Mouse (Mus musculus): ENCODE results near the gene Galc. TPM values are rescaled to one million over a fixed set of nuclear protein-coding genes. Genes with fewer than 3 reads are reported as not detected.

Gene Galc
- total and polyA plus RNA-seq, 2 experiments, result 3.5 to 4.5 TPM

GRCm38 (mm10) chr12:98280530-98280929 lies 21.3 kb upstream of the Galc start:
- no peak for TF ChIP-seq POLR2A (IDR thresholded peaks at IDR 0.05; ENCODE audit: extremely low read depth, insufficient read depth, low read length)
- TF ChIP-seq CTCF (IDR thresholded peaks at IDR 0.05; ENCODE audit: low read depth, low read length), result peak; percentile 61
- Histone ChIP-seq H3K9ac (ENCODE audit: low read depth, low read length) (no peak overlapping the region), H3K4me3 (ENCODE audit: insufficient read depth, low read depth, low read length) (no peak overlapping the region), H3K4me1 (ENCODE audit: control insufficient read depth, insufficient read depth, low read length) (no peaks in the 10 kb centered on the region), H3K27me3 (ENCODE audit: control insufficient read depth, insufficient read depth, low read length) (no peaks in the 10 kb centered on the region; the same call in 1 of the 2 replicates), H3K27ac (replicated peaks; ENCODE audit: insufficient read depth, low read depth, low read length) (no peak overlapping the region), H3K36me3 (ENCODE audit: control insufficient read depth, insufficient read depth, low read length) (no peaks in the 10 kb centered on the region), H3K79me2 (ENCODE audit: control insufficient read depth, insufficient read depth, low read length) (no peaks in the 10 kb centered on the region)
- 29% methylated on average over 5 of the region's 5 CpGs for WGBS
- peak; percentile 36 for DNase-seq (ENCODE audit: extremely low read depth, low read depth, low spot score)

DNA sequence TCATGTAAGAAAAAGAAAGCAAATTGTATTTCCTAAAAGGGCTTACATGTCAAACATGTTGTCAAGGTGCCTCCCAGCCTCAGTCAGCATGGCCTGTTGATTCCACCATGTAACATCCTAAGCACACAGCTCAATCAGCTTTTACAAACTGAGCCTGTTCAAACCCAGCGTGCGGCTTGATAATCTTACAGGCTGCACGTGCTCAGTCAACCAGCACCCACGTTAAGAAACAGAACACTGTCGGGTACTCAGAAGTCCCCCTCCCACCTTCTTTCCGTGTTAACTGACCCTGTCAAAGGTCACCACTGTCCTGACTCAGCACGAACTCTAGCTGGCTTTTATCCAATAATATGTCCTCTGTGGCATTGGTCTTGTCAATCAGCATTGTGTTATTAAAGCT lies 13.2 kb upstream of the Galc start:
- no peak for TF ChIP-seq POLR2A (IDR thresholded peaks at IDR 0.05; ENCODE audit: extremely low read depth, insufficient read depth, low read length)
- no peak for TF ChIP-seq CTCF (IDR thresholded peaks at IDR 0.05; ENCODE audit: low read depth, low read length)
- H3K9ac ChIP-seq (ENCODE audit: low read depth, low read length), result no peak overlapping the region
- no peaks in the 10 kb centered on the region for H3K27me3 ChIP-seq (ENCODE audit: control insufficient read depth, insufficient read depth, low read length)
- DNase-seq (ENCODE audit: extremely low read depth, low read depth, low spot score), result no peak
- no peaks in the 10 kb centered on the region for H3K4me1 ChIP-seq (ENCODE audit: control insufficient read depth, insufficient read depth, low read length)
- 60% methylated on average over 7 of the region's 7 CpGs for WGBS
- H3K36me3 ChIP-seq (ENCODE audit: control insufficient read depth, insufficient read depth, low read length), result no peaks in the 10 kb centered on the region
- H3K27ac ChIP-seq (replicated peaks; ENCODE audit: insufficient read depth, low read depth, low read length), result no peak overlapping the region
- H3K79me2 ChIP-seq (ENCODE audit: control insufficient read depth, insufficient read depth, low read length), result no peaks in the 10 kb centered on the region
- H3K4me3 ChIP-seq (ENCODE audit: insufficient read depth, low read depth, low read length), result no peak overlapping the region

DNA sequence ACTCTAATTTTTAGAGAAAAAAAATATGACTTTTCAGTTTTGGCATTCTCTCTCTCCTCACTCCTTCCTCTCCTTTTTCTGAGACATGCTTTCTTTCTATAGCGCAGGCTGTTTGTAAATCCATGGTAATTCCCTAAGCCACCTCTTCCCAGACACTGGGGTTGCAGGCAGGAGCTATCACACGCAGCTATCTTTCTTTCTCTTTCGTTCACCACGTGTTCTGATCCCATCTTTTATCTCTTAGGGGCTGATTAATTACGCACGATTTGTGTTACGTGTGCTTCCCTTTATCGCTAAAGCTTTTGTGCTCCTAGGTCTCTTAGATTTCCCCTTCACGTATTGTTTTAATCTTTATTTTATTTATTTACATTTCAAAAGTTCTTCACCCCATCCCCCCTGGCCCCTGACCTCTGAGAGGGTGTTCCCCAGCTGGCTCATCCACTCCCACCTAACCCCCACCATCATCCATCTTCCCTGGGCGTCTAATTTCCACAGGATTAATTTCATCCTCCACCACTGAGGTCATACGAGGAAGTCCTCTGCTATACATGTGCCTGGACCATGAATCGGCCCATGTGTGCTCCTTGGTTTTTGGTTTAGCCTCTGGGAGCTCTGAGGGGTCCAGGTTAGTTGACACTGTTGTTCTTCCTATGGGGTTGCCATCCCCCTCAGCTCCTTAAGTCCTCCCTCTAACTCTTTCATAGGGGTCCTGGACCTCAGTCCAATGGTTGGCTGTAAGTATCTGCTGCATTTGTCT lies 11.7 kb upstream of the Galc start:
- H3K4me1 ChIP-seq (ENCODE audit: control insufficient read depth, insufficient read depth, low read length), result no peaks in the 10 kb centered on the region
- no peaks in the 10 kb centered on the region for H3K79me2 ChIP-seq (ENCODE audit: control insufficient read depth, insufficient read depth, low read length)
- TF ChIP-seq CTCF (IDR thresholded peaks at IDR 0.05; ENCODE audit: low read depth, low read length), result no peak
- TF ChIP-seq POLR2A (IDR thresholded peaks at IDR 0.05; ENCODE audit: extremely low read depth, insufficient read depth, low read length), result no peak
- no peak overlapping the region for H3K4me3 ChIP-seq (ENCODE audit: insufficient read depth, low read depth, low read length)
- H3K27ac ChIP-seq (replicated peaks; ENCODE audit: insufficient read depth, low read depth, low read length), result no peak overlapping the region
- no peak overlapping the region for H3K9ac ChIP-seq (ENCODE audit: low read depth, low read length)
- WGBS, result 62% methylated on average over 12 of the region's 12 CpGs
- no peaks in the 10 kb centered on the region for H3K27me3 ChIP-seq (ENCODE audit: control insufficient read depth, insufficient read depth, low read length)
- no peak for DNase-seq (ENCODE audit: extremely low read depth, low read depth, low spot score)
- H3K36me3 ChIP-seq (ENCODE audit: control insufficient read depth, insufficient read depth, low read length), result no peaks in the 10 kb centered on the region

DNA sequence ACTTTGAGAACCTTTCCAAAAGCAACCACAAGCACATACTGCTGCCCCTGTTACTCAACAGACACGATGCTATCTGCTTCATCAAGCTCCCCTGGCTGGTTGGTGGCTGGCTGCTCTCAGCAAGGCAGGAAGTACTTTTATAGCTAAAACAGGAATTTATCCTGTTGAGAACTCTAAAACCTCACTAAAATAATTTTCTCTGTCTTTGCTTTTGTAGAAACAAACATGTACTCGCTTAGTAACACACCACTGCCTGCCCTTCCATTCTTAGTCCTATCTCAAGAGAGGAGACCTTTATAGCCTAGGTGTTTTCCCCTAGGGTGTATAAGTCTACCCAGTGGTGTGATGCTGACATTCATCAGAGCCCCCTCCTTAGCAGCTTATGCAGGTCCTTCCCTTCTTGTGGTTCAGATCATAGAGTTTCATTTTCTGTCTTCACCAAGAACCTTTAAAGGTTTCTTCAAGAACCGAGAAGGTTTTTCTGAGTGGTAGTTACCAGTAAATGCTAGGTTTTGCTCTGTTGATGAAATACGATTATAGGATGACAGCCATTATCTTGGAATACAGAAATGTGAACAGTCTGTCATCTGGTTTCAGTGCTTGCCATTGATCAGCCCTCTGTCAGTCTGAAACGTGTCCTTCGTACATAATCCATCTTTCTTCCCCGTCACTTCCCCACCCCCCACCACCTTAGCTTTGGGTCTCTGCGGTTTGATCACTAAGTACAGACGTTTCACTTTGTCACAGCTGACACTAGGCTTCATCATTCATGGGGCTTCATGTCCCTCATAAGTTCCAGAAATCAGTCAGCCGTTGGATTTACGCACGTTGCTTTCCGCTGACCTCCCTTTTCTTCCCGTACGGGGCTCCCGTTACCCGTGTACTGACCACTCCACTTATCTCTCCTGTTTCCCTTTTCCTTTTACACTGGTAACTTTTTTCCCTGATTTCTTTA lies 10.8 kb upstream of the Galc start:
- Histone ChIP-seq H3K4me3 (ENCODE audit: insufficient read depth, low read depth, low read length) (peak overlapping the region; percentile 23), H3K4me1 (ENCODE audit: control insufficient read depth, insufficient read depth, low read length) (no peaks in the 10 kb centered on the region), H3K79me2 (ENCODE audit: control insufficient read depth, insufficient read depth, low read length) (no peaks in the 10 kb centered on the region), H3K27me3 (ENCODE audit: control insufficient read depth, insufficient read depth, low read length) (no peaks in the 10 kb centered on the region), H3K27ac (replicated peaks; ENCODE audit: insufficient read depth, low read depth, low read length) (no peak overlapping the region), H3K36me3 (ENCODE audit: control insufficient read depth, insufficient read depth, low read length) (no peaks in the 10 kb centered on the region), H3K9ac (ENCODE audit: low read depth, low read length) (peak overlapping the region; percentile 39; the same call in 1 of the 2 replicates)
- TF ChIP-seq CTCF (IDR thresholded peaks at IDR 0.05; ENCODE audit: low read depth, low read length) (no peak), POLR2A (IDR thresholded peaks at IDR 0.05; ENCODE audit: extremely low read depth, insufficient read depth, low read length) (no peak)
- no peak for DNase-seq (ENCODE audit: extremely low read depth, low read depth, low spot score)
- WGBS, result 63% methylated on average over 17 of the region's 17 CpGs

DNA sequence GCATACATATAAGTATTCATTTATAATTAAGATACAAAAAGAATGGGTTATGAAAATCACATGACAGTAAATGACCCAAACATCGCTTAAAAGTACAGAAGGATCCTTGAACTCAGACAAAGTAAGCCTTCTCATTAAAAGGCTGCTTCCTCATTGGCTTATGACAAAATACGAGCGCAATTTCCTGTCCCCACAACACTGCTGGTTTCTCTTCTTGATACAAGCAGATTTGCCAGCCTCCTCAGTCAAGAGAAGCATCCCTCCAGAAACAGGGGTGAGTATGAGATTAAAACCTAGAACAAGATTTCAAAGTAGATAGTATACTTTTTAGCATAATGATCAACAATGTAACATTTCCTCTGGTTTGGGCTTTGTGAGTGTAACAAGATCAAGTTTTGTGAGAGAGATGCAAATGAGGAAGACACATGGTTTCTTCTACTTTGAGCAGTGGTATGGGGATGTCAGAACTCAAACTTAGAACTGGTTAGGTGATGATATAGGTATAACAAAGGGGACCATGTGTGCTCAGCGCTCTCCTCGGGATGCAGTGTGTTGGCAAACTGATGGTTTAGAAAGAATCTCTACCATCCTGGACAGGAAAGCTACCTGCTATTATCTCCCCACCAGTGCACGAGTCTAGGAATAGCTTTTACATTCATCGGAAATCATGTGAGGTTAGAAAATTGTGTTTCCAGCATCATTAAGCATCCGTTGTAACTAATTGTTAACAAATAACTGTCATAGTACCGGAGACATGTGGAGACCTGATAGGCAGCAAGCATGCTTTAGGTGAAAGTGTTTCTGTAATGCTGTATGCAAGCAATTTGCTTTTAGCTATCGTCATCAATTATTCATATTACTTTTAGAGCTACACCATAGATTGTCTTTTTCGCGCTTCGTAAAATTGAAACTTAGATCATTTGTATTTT lies 9.4 kb upstream of the Galc start, which contains the start of gene Gpr65:
Gpr65 (plus strand) TSS at position 195 of the 929 bp plus-strand sequence.
- Histone ChIP-seq H3K9ac (ENCODE audit: low read depth, low read length) (no peak within 1 kb of the TSS), H3K4me3 (ENCODE audit: insufficient read depth, low read depth, low read length) (peak within 1 kb of the TSS; percentile 49), H3K79me2 (ENCODE audit: control insufficient read depth, insufficient read depth, low read length) (no peaks in the 10 kb centered on the region), H3K4me1 (ENCODE audit: control insufficient read depth, insufficient read depth, low read length) (no peaks in the 10 kb centered on the region), H3K27me3 (ENCODE audit: control insufficient read depth, insufficient read depth, low read length) (no peaks in the 10 kb centered on the region), H3K36me3 (ENCODE audit: control insufficient read depth, insufficient read depth, low read length) (no peaks in the 10 kb centered on the region), H3K27ac (replicated peaks; ENCODE audit: insufficient read depth, low read depth, low read length) (no peak within 1 kb of the TSS)
- WGBS, result 83% methylated on average over 13 of the region's 13 CpGs
- TF ChIP-seq CTCF (IDR thresholded peaks at IDR 0.05; ENCODE audit: low read depth, low read length) (no peak), POLR2A (IDR thresholded peaks at IDR 0.05; ENCODE audit: extremely low read depth, insufficient read depth, low read length) (no peak)
- peak; percentile 41 for DNase-seq (ENCODE audit: extremely low read depth, low read depth, low spot score)
